Mouse (Mus musculus): ENCODE data around the gene Tmc2. TPM values are rescaled to one million over a fixed set of nuclear protein-coding genes. Genes with fewer than 3 reads are reported as not detected.

Tmc2 gene
- polyA plus RNA-seq, 1 experiment from 2014 or later = not detected

GRCm38 (mm10) chr2:130293009-130293408 lies 98.0 kb downstream of the Tmc2 start:
- Histone ChIP-seq H3K9me3 (no peaks in the 10 kb centered on the region), H3K27me3 (ENCODE audit: insufficient read depth, poor library complexity, severe bottlenecking) (peaks cover 58% of the 10 kb centered on the region), H3K4me1 (peaks cover 38% of the 10 kb centered on the region), H3K36me3 (0 out of 2 replicates have a peak, but pooled peaks cover 2% of the 10 kb centered on the region), H3K27ac (no peak overlapping the region), H3K4me3 (no peak overlapping the region)
- DNase-seq (ENCODE audit: low spot score) = no peak
- 28% methylated on average over 3 of the region's 3 CpGs for WGBS

- no peak overlapping the region for H3K27ac ChIP-seq
- 0 out of 2 replicates have a peak, but pooled peaks cover 2% of the 10 kb centered on the region for H3K36me3 ChIP-seq
- 5% methylated on average over 4 of the region's 4 CpGs for WGBS
- peaks cover 38% of the 10 kb centered on the region for H3K4me1 ChIP-seq
- DNase-seq (ENCODE audit: low spot score) = no peak
- peaks cover 63% of the 10 kb centered on the region for H3K27me3 ChIP-seq (ENCODE audit: insufficient read depth, poor library complexity, severe bottlenecking)
- H3K4me3 ChIP-seq = no peak overlapping the region
- H3K9me3 ChIP-seq = no peaks in the 10 kb centered on the region
Observed at GRCm38 (mm10) chr2:130293486-130293885, 98.5 kb downstream of the Tmc2 start.

GRCm38 (mm10) chr2:130294218-130294935 lies 99.4 kb downstream of the Tmc2 start:
- peaks cover 64% of the 10 kb centered on the region for H3K27me3 ChIP-seq (ENCODE audit: insufficient read depth, poor library complexity, severe bottlenecking)
- peaks cover 38% of the 10 kb centered on the region for H3K4me1 ChIP-seq
- WGBS = 5% methylated on average over 20 of the region's 20 CpGs
- no peak for DNase-seq (ENCODE audit: low spot score)
- no peaks in the 10 kb centered on the region for H3K9me3 ChIP-seq
- 0 out of 2 replicates have a peak, but pooled peaks cover 2% of the 10 kb centered on the region for H3K36me3 ChIP-seq
- H3K27ac ChIP-seq = peak overlapping the region; percentile 83
- H3K4me3 ChIP-seq = peak overlapping the region; percentile 78

GRCm38 (mm10) chr2:130294936-130295277 lies 99.9 kb downstream of the Tmc2 start, which contains the start of gene Ebf4:
Ebf4 (plus strand) TSS chr2:130295169.
- under 1% methylated on average over 36 of the region's 39 CpGs for WGBS
- H3K27ac ChIP-seq = peak within 1 kb of the TSS; percentile 83
- H3K4me3 ChIP-seq = peak within 1 kb of the TSS; percentile 78
- H3K36me3 ChIP-seq = 0 out of 2 replicates have a peak, but pooled peaks cover 2% of the 10 kb centered on the region
- H3K4me1 ChIP-seq = peaks cover 38% of the 10 kb centered on the region
- no peaks in the 10 kb centered on the region for H3K9me3 ChIP-seq
- no peak for DNase-seq (ENCODE audit: low spot score)
- H3K27me3 ChIP-seq (ENCODE audit: insufficient read depth, poor library complexity, severe bottlenecking) = peaks cover 64% of the 10 kb centered on the region

- Histone ChIP-seq H3K9me3 (no peaks in the 10 kb centered on the region), H3K4me1 (peaks cover 38% of the 10 kb centered on the region), H3K27me3 (ENCODE audit: insufficient read depth, poor library complexity, severe bottlenecking) (peaks cover 64% of the 10 kb centered on the region), H3K4me3 (peak overlapping the region; percentile 78), H3K27ac (peak overlapping the region; percentile 83), H3K36me3 (0 out of 2 replicates have a peak, but pooled peaks cover 2% of the 10 kb centered on the region)
- no peak for DNase-seq (ENCODE audit: low spot score)
- under 1% methylated on average over 71 of the region's 99 CpGs for WGBS
Observed at GRCm38 (mm10) chr2:130295331-130296133, 100.5 kb downstream of the Tmc2 start.

- peaks cover 64% of the 10 kb centered on the region for H3K27me3 ChIP-seq (ENCODE audit: insufficient read depth, poor library complexity, severe bottlenecking)
- peak overlapping the region; percentile 83; the same call in 1 of the 2 replicates for H3K27ac ChIP-seq
- H3K4me3 ChIP-seq = peak overlapping the region; percentile 78
- no peaks in the 10 kb centered on the region for H3K9me3 ChIP-seq
- no peak for DNase-seq (ENCODE audit: low spot score)
- WGBS = 2% methylated on average over 20 of the region's 20 CpGs
- 0 out of 2 replicates have a peak, but pooled peaks cover 2% of the 10 kb centered on the region for H3K36me3 ChIP-seq
- peaks cover 38% of the 10 kb centered on the region for H3K4me1 ChIP-seq
Observed at GRCm38 (mm10) chr2:130296134-130296745, 101.2 kb downstream of the Tmc2 start.

GRCm38 (mm10) chr2:130297580-130297979 lies 102.6 kb downstream of the Tmc2 start:
- WGBS = 69% methylated on average over 9 of the region's 9 CpGs
- no peak overlapping the region for H3K27ac ChIP-seq

GRCm38 (mm10) chr2:130303014-130303413 lies 108.0 kb downstream of the Tmc2 start:
- Histone ChIP-seq H3K27ac (no peak overlapping the region), H3K27me3 (ENCODE audit: insufficient read depth, poor library complexity, severe bottlenecking) (peaks cover 8% of the 10 kb centered on the region)
- DNase-seq (ENCODE audit: low spot score) = no peak

More at GRCm38 (mm10) chr2:130297580-130297979, 102.6 kb downstream of the Tmc2 start:
- Histone ChIP-seq H3K36me3 (0 out of 2 replicates have a peak, but pooled peaks cover 2% of the 10 kb centered on the region), H3K4me1 (peaks cover 35% of the 10 kb centered on the region), H3K27me3 (ENCODE audit: insufficient read depth, poor library complexity, severe bottlenecking) (peaks cover 58% of the 10 kb centered on the region), H3K9me3 (no peaks in the 10 kb centered on the region), H3K4me3 (no peak overlapping the region)
- DNase-seq (ENCODE audit: low spot score) = no peak

More at GRCm38 (mm10) chr2:130303014-130303413, 108.0 kb downstream of the Tmc2 start:
- Histone ChIP-seq H3K4me1 (no peaks in the 10 kb centered on the region), H3K9me3 (no peaks in the 10 kb centered on the region), H3K4me3 (no peak overlapping the region), H3K36me3 (peaks cover 19% of the 10 kb centered on the region)
- 55% methylated on average over 4 of the region's 4 CpGs for WGBS

Other genes with a start within 250 kb of the Tmc2 start
- not detected in 2 replicates for gene Tgm3, start 182.8 kb upstream of the Tmc2 start, polyA plus RNA-seq (2016; fragmentation: Nextera tagmentation; extraction: Ambion mirVana)
- gene Tgm6, start 82.8 kb upstream of the Tmc2 start, polyA plus RNA-seq (2016; fragmentation: Nextera tagmentation; extraction: Ambion mirVana) = not detected in 2 replicates
- gene Snrpb, start 15.8 kb upstream of the Tmc2 start, polyA plus RNA-seq (2016; fragmentation: Nextera tagmentation; extraction: Ambion mirVana) = 589 and 704 TPM in 2 replicates
- gene Nop56, start 79.2 kb downstream of the Tmc2 start, polyA plus RNA-seq (2016; fragmentation: Nextera tagmentation; extraction: Ambion mirVana) = 258 and 379 TPM in 2 replicates
- gene Idh3b, start 89.4 kb downstream of the Tmc2 start, polyA plus RNA-seq (2016; fragmentation: Nextera tagmentation; extraction: Ambion mirVana) = 198 and 238 TPM in 2 replicates
- 0.42 and 1.1 TPM in 2 replicates for gene Ebf4, start 100.0 kb downstream of the Tmc2 start, polyA plus RNA-seq (2016; fragmentation: Nextera tagmentation; extraction: Ambion mirVana)
- gene Cpxm1, start 202.4 kb downstream of the Tmc2 start, polyA plus RNA-seq (2016; fragmentation: Nextera tagmentation; extraction: Ambion mirVana) = 36.2 and 57.6 TPM in 2 replicates
- gene Gm28372, start 210.0 kb downstream of the Tmc2 start, polyA plus RNA-seq (2016; fragmentation: Nextera tagmentation; extraction: Ambion mirVana) = not detected in 2 replicates
- 0.28 TPM in 1 of 2 replicates, not detected in the other for gene 1700020A23Rik, start 210.1 kb downstream of the Tmc2 start, polyA plus RNA-seq (2016; fragmentation: Nextera tagmentation; extraction: Ambion mirVana)
- gene Tmem239, start 211.3 kb downstream of the Tmc2 start, polyA plus RNA-seq (2016; fragmentation: Nextera tagmentation; extraction: Ambion mirVana) = not detected in 2 replicates
- gene Vps16, start 229.1 kb downstream of the Tmc2 start, polyA plus RNA-seq (2016; fragmentation: Nextera tagmentation; extraction: Ambion mirVana) = 84.5 and 91.1 TPM in 2 replicates
- gene Pced1a, start 229.5 kb downstream of the Tmc2 start, polyA plus RNA-seq (2016; fragmentation: Nextera tagmentation; extraction: Ambion mirVana) = 8.2 and 13.6 TPM in 2 replicates